Mouse (Mus musculus): ENCODE measurements around the gene Erc2. TPM values are rescaled to one million over a fixed set of nuclear protein-coding genes. Genes with fewer than 3 reads are reported as not detected.

The Erc2 gene
- polyA plus RNA-seq, 1 experiment from 2014 or later: 1.9 TPM

GRCm38 (mm10) chr14:28295145-28295544 lies 672.9 kb downstream of the Erc2 start:
- Histone ChIP-seq H3K4me1 (ENCODE audit: insufficient read depth) (no peaks in the 10 kb centered on the region), H3K36me3 (replicated peaks; ENCODE audit: insufficient read depth, low read length) (no peaks in the 10 kb centered on the region), H3K4me3 (ENCODE audit: low read depth, low read length) (no peak overlapping the region), H3K27ac (ENCODE audit: low read depth) (no peak overlapping the region), H3K27me3 (ENCODE audit: insufficient read depth, low read length) (no peaks in the 10 kb centered on the region), H3K4me2 (ENCODE audit: low read depth, low read length) (no peak overlapping the region), H3K9me3 (ENCODE audit: low read length) (no peaks in the 10 kb centered on the region), H3K9ac (replicated peaks) (no peak overlapping the region)
- WGBS (ENCODE audit: insufficient replicate concordance): 50% methylated on average over 4 of the region's 4 CpGs
- TF ChIP-seq CTCF (IDR thresholded peaks at IDR 0.05; ENCODE audit: low read depth) (no peak), EP300 (IDR thresholded peaks at IDR 0.05; ENCODE audit: low read depth) (no peak)
- DNase-seq (no peak), ATAC-seq (no peak)

GRCm38 (mm10) chr14:28300095-28300494 lies 677.9 kb downstream of the Erc2 start:
- Histone ChIP-seq H3K27me3 (ENCODE audit: insufficient read depth, low read length) (no peaks in the 10 kb centered on the region), H3K27ac (ENCODE audit: low read depth) (no peak overlapping the region), H3K9me3 (ENCODE audit: low read length) (no peaks in the 10 kb centered on the region), H3K36me3 (replicated peaks; ENCODE audit: insufficient read depth, low read length) (no peaks in the 10 kb centered on the region), H3K4me3 (ENCODE audit: low read depth, low read length) (no peak overlapping the region), H3K4me1 (ENCODE audit: insufficient read depth) (no peaks in the 10 kb centered on the region), H3K9ac (replicated peaks) (no peak overlapping the region), H3K4me2 (ENCODE audit: low read depth, low read length) (no peak overlapping the region)
- ATAC-seq (no peak), DNase-seq (no peak)
- WGBS (ENCODE audit: insufficient replicate concordance): 65% methylated on average over 6 of the region's 6 CpGs
- TF ChIP-seq EP300 (IDR thresholded peaks at IDR 0.05; ENCODE audit: low read depth): no peak
- no peak for TF ChIP-seq CTCF (IDR thresholded peaks at IDR 0.05; ENCODE audit: low read depth)

DNA sequence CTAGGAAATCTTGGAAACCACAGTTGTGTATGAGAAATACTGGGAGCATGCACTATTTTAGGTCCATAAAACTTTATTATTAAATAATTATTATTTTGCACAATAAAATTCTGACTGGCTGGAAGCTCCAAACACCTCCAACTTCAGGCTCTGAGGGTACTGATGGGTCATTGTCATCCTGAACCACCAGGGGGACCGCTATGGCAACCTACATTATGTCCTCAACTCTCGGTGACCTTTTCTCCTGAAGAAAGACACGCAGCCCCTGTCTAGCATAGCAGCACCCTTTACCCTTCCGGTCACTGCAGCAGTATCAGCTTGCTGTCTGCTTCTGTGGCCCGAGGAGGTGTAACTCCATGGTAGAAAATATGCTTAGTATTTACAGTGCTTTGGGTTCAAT lies 679.0 kb downstream of the Erc2 start:
- peak; percentile 20; the same call in 1 of the 2 replicates for TF ChIP-seq CTCF (IDR thresholded peaks at IDR 0.05; ENCODE audit: low read depth)
- TF ChIP-seq EP300 (IDR thresholded peaks at IDR 0.05; ENCODE audit: low read depth): no peak
- no peak for ATAC-seq

DNA sequence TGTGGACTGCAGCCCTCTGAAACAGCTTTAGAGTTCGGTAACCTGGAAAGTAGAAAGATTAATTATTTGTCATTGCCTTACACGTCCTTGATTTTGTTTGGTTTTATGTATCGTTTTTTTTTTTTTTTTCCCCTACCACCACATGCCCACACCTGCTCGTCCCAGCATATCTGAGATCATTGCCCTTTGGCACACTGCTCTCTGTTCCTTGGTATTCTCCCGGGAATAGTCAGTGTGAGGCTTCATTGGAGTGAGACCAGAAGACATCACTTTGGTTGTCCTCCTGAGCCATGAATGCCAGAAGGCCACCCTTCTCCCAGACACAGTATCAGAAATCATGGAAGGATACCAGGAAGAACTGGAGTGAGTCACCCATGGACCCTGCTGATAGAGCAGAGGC lies 681.9 kb downstream of the Erc2 start:
- Histone ChIP-seq H3K27me3 (ENCODE audit: insufficient read depth, low read length) (no peaks in the 10 kb centered on the region), H3K4me1 (ENCODE audit: insufficient read depth) (no peaks in the 10 kb centered on the region), H3K27ac (ENCODE audit: low read depth) (no peak overlapping the region), H3K4me3 (ENCODE audit: low read depth, low read length) (no peak overlapping the region), H3K9me3 (ENCODE audit: low read length) (no peaks in the 10 kb centered on the region), H3K9ac (replicated peaks) (no peak overlapping the region), H3K4me2 (ENCODE audit: low read depth, low read length) (no peak overlapping the region), H3K36me3 (replicated peaks; ENCODE audit: insufficient read depth, low read length) (no peaks in the 10 kb centered on the region)
- ATAC-seq (no peak), DNase-seq (no peak)
- TF ChIP-seq EP300 (IDR thresholded peaks at IDR 0.05; ENCODE audit: low read depth) (no peak), CTCF (IDR thresholded peaks at IDR 0.05; ENCODE audit: low read depth) (no peak)
- WGBS (ENCODE audit: insufficient replicate concordance): 67% methylated on average over 5 of the region's 5 CpGs

More for the DNA sequence above, 679.0 kb downstream of the Erc2 start:
- Histone ChIP-seq H3K9ac (replicated peaks) (no peak overlapping the region), H3K36me3 (replicated peaks; ENCODE audit: insufficient read depth, low read length) (no peaks in the 10 kb centered on the region), H3K27ac (ENCODE audit: low read depth) (no peak overlapping the region), H3K4me3 (ENCODE audit: low read depth, low read length) (no peak overlapping the region), H3K27me3 (ENCODE audit: insufficient read depth, low read length) (no peaks in the 10 kb centered on the region), H3K9me3 (ENCODE audit: low read length) (no peaks in the 10 kb centered on the region), H3K4me2 (ENCODE audit: low read depth, low read length) (no peak overlapping the region), H3K4me1 (ENCODE audit: insufficient read depth) (no peaks in the 10 kb centered on the region)
- DNase-seq: no peak
- WGBS (ENCODE audit: insufficient replicate concordance): 44% methylated on average over 5 of the region's 5 CpGs

GRCm38 (mm10) chr14:28308661-28309060 lies 686.4 kb downstream of the Erc2 start:
- Histone ChIP-seq H3K9me3 (ENCODE audit: low read length) (no peaks in the 10 kb centered on the region), H3K4me2 (ENCODE audit: low read depth, low read length) (no peak overlapping the region), H3K4me3 (ENCODE audit: low read depth, low read length) (no peak overlapping the region), H3K4me1 (ENCODE audit: insufficient read depth) (no peaks in the 10 kb centered on the region), H3K9ac (replicated peaks) (no peak overlapping the region), H3K36me3 (replicated peaks; ENCODE audit: insufficient read depth, low read length) (no peaks in the 10 kb centered on the region), H3K27ac (ENCODE audit: low read depth) (no peak overlapping the region), H3K27me3 (ENCODE audit: insufficient read depth, low read length) (no peaks in the 10 kb centered on the region)
- 68% methylated on average over 1 of the region's 1 CpGs for WGBS (ENCODE audit: insufficient replicate concordance)
- no peak for DNase-seq
- no peak for ATAC-seq
- no peak for TF ChIP-seq CTCF (IDR thresholded peaks at IDR 0.05; ENCODE audit: low read depth)

DNA sequence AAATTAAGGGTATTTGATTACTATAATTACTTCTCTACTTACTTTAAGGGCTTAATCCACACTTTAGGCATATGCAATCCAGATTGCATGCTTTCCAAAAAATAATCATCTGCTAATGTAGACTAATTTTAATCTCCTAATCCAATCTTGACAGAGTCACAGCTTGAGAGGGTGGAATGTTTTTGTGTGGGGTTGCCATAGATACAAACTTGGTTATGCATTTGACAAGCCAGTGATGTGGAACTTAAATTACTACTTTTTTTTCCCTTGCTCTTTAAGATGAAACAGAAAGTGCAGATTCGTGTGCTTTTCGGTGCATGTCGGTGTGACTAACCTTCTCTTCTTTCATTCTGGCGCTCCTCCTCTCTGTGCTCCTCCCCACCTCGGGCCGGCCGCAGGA lies 694.6 kb downstream of the Erc2 start:
- H3K4me2 ChIP-seq (ENCODE audit: low read depth, low read length): no peak overlapping the region
- DNase-seq (no peak), ATAC-seq (no peak)
- no peak overlapping the region for H3K4me3 ChIP-seq (ENCODE audit: low read depth, low read length)
- H3K27me3 ChIP-seq (ENCODE audit: insufficient read depth, low read length): no peaks in the 10 kb centered on the region
- H3K4me1 ChIP-seq (ENCODE audit: insufficient read depth): no peaks in the 10 kb centered on the region
- H3K27ac ChIP-seq (ENCODE audit: low read depth): no peak overlapping the region
- no peaks in the 10 kb centered on the region for H3K36me3 ChIP-seq (replicated peaks; ENCODE audit: insufficient read depth, low read length)
- TF ChIP-seq CTCF (IDR thresholded peaks at IDR 0.05; ENCODE audit: low read depth) (no peak), EP300 (IDR thresholded peaks at IDR 0.05; ENCODE audit: low read depth) (no peak)
- H3K9ac ChIP-seq (replicated peaks): no peak overlapping the region
- no peaks in the 10 kb centered on the region for H3K9me3 ChIP-seq (ENCODE audit: low read length)
- WGBS (ENCODE audit: insufficient replicate concordance): 72% methylated on average over 7 of the region's 7 CpGs

DNA sequence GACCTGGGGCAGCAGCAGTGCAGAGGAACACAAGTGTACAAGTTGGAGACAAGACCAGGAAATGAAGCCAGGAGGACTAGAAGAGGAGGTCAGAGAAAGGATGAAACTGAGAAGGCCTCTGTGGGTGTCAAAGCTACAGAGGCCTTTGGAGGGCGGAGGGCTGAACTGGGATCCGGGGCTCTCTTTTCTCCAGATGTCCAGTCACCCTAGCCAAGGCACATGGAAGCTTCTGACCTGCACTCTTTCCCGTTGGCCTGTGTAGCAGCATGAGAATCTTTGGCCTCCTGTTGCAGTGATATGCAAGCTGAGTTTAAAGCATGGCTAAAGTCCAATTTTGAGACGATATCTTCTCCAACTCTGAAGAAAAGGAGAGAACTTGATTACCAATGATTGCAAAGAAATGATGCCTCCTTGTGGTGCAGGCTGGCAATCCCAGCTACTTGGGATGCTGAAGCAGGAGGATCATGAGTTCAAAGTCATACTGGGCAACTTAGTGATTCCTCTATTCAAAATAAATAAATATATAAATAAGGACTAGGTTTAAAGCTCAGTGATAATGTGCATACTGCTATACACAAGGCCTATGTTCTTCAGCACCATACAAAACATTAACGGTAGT lies 699.8 kb downstream of the Erc2 start:
- no peak for DNase-seq
- Histone ChIP-seq H3K4me3 (ENCODE audit: low read depth, low read length) (no peak overlapping the region), H3K4me1 (ENCODE audit: insufficient read depth) (no peaks in the 10 kb centered on the region), H3K27ac (ENCODE audit: low read depth) (no peak overlapping the region), H3K9ac (replicated peaks) (no peak overlapping the region), H3K27me3 (ENCODE audit: insufficient read depth, low read length) (no peaks in the 10 kb centered on the region), H3K36me3 (replicated peaks; ENCODE audit: insufficient read depth, low read length) (no peaks in the 10 kb centered on the region), H3K4me2 (ENCODE audit: low read depth, low read length) (no peak overlapping the region), H3K9me3 (ENCODE audit: low read length) (no peaks in the 10 kb centered on the region)
- no peak for TF ChIP-seq CTCF (IDR thresholded peaks at IDR 0.05; ENCODE audit: low read depth)
- no peak for TF ChIP-seq EP300 (IDR thresholded peaks at IDR 0.05; ENCODE audit: low read depth)
- 76% methylated on average over 5 of the region's 5 CpGs for WGBS (ENCODE audit: insufficient replicate concordance)
- no peak for ATAC-seq

Measured in liver, postnatal 0 days (tissue).